Mouse (Mus musculus) myocyte (in vitro differentiated cells): ENCODE measurements around the gene Cd8b1. TPM values are rescaled to one million over a fixed set of nuclear protein-coding genes. Genes with fewer than 3 reads are reported as not detected.

Experiments
- H3K27me3 ChIP-seq: one replicate; pipeline ENCODE4 v1.6.1; 2011; ENCODE audit not compliant: control insufficient read depth, insufficient read depth, insufficient read length
- H3K36me3 ChIP-seq: one replicate; pipeline ENCODE4 v1.6.1; 2011; ENCODE audit not compliant: control insufficient read depth, insufficient read depth
- H3K4me2 ChIP-seq: one replicate; pipeline ENCODE4 v1.6.1; 2011; ENCODE audit warnings: low read depth, control low read depth
- H3K4me3 ChIP-seq: one replicate; pipeline ENCODE4 v1.5.1; 2011; ENCODE audit warnings: mild to moderate bottlenecking, control low read depth, moderate library complexity
- H3K79me2 ChIP-seq: one replicate; pipeline ENCODE4 v1.6.1; 2011; ENCODE audit not compliant: control insufficient read depth, insufficient read depth
- H3ac ChIP-seq: one replicate; pipeline ENCODE4 v1.6.1; 2011; ENCODE audit not compliant: control insufficient read depth, insufficient read length
- CEBPB ChIP-seq: IDR thresholded peaks from 2 replicates; pipeline ENCODE4 v1.6.1; 2011; ENCODE audit warnings: mild to moderate bottlenecking, moderate library complexity; ENCODE audit not compliant: poor library complexity, insufficient read depth, severe bottlenecking
- E2F4 ChIP-seq: IDR thresholded peaks from one replicate; pipeline ENCODE4 v1.6.1; 2011; ENCODE audit warnings: mild to moderate bottlenecking, control low read depth, moderate library complexity; ENCODE audit not compliant: insufficient read depth
- MAX ChIP-seq: IDR thresholded peaks from one replicate; pipeline ENCODE4 v1.6.1; 2011; ENCODE audit warnings: low read depth, mild to moderate bottlenecking, control low read depth
- MYOD1 ChIP-seq, 3 experiments: IDR thresholded peaks; one replicate each; pipeline ENCODE4 v1.6.1; 2011; ENCODE audit warnings: control low read depth in 2 of 3, low read depth in 2 of 3, mild to moderate bottlenecking in 2 of 3, moderate library complexity in 1 of 3; ENCODE audit not compliant: insufficient read length in 2 of 3, control insufficient read depth in 1 of 3
- MYOG ChIP-seq, 3 experiments: IDR thresholded peaks; one replicate each; pipeline ENCODE4 v1.6.1; 2011; ENCODE audit warnings: control low read depth in 2 of 3, low read depth in 2 of 3, mild to moderate bottlenecking in 2 of 3; ENCODE audit not compliant: insufficient read length in 2 of 3, control insufficient read depth in 1 of 3, insufficient read depth in 1 of 3
- POLR2A ChIP-seq: IDR thresholded peaks from one replicate; pipeline ENCODE4 v1.6.1; 2011; ENCODE audit warnings: low read depth, mild to moderate bottlenecking, control low read depth, moderate library complexity; ENCODE audit not compliant: insufficient read length
- POLR2AphosphoS2 ChIP-seq: IDR thresholded peaks from one replicate; pipeline ENCODE4 v1.6.1; 2011; ENCODE audit warnings: low read depth, control low read depth; ENCODE audit not compliant: insufficient read length
- REST ChIP-seq: IDR thresholded peaks from one replicate; pipeline ENCODE4 v1.6.1; 2011; ENCODE audit warnings: mild to moderate bottlenecking, control low read depth, moderate library complexity; ENCODE audit not compliant: insufficient read depth, insufficient read length
- SRF ChIP-seq: IDR thresholded peaks from one replicate; pipeline ENCODE4 v1.6.1; 2011; ENCODE audit warnings: low read depth; ENCODE audit not compliant: control insufficient read depth, insufficient read length
- TCF12 ChIP-seq: IDR thresholded peaks from one replicate; pipeline ENCODE4 v1.6.1; 2011; ENCODE audit warnings: mild to moderate bottlenecking, control low read depth; ENCODE audit not compliant: poor library complexity, insufficient read depth, severe bottlenecking
- TCF3 ChIP-seq: IDR thresholded peaks from one replicate; pipeline ENCODE4 v1.6.1; 2011; ENCODE audit warnings: low read depth, control low read depth; ENCODE audit not compliant: insufficient read length
- USF1 ChIP-seq: IDR thresholded peaks from one replicate; pipeline ENCODE4 v1.6.1; 2011; ENCODE audit warnings: low read depth, mild to moderate bottlenecking, control low read depth, moderate library complexity
- polyA plus RNA-seq: library from polyadenylated mRNA; unstranded; fragments of >200 nt; fragmentation: generic; extraction: Trizol; gene quantifications from one replicate; pipeline ENCODE4 v1.2.1, GENCODE M21; 2012; ENCODE audit warnings: missing spikeins

Cd8b1 gene
- polyA plus RNA-seq, 1 experiment, result not detected

DNA sequence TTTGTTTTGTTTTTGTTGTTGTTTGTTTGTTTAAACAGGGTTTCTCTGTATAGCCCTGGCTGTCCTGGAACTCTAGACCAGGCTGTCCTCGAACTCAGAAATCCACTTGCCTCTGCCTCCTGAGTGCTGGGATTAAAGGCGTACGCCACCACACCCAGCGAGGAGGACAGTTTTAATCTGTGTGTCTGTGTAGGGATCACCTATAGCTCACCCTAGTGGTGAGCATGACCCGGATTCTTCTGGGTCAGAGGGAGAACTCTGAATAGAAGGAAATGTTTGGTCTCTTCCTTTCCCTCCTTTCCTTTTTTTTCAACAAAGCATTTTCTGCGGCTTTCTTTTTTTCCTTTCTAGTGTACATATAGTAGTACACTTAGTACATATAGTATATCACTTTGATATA lies 27.3 kb upstream of the Cd8b1 start:
- H3K4me2 ChIP-seq, result no peak overlapping the region
- no peak overlapping the region for H3ac ChIP-seq
- H3K79me2 ChIP-seq, result no peaks in the 10 kb centered on the region
- H3K27me3 ChIP-seq, result no peaks in the 10 kb centered on the region
- TF ChIP-seq TCF3 (no peak), REST (no peak), CEBPB (no peak), TCF12 (no peak)
- no peak overlapping the region for H3K4me3 ChIP-seq
- no peaks in the 10 kb centered on the region for H3K36me3 ChIP-seq

DNA sequence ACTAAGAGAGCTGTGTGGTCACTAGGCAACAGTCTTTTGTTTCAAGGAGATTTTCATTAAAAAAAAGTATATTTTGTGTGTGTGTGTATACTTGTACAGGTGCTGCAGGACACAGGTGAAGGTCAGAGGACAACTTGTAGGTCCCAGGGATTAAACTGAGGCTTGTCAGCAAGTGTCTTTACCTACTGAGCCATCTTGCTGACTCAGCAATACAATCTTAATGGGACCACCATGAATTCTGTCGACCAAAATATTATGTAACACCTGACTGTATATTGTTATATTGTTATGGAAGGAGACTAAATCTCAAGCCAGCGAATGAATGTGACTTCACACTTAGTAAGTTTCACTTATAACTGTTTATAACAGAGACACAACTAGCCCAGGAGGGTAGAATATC lies 24.5 kb upstream of the Cd8b1 start:
- H3K4me3 ChIP-seq, result no peak overlapping the region
- peaks cover 14% of the 10 kb centered on the region for H3K27me3 ChIP-seq
- H3ac ChIP-seq, result no peak overlapping the region
- H3K4me2 ChIP-seq, result no peak overlapping the region
- no peaks in the 10 kb centered on the region for H3K79me2 ChIP-seq
- TF ChIP-seq TCF3 (no peak), E2F4 (no peak), POLR2AphosphoS2 (no peak), MYOD1 (IDR thresholded peaks at IDR 0.05; ENCODE audit: control insufficient read depth in 1 of 3, insufficient read length in 2 of 3, low read depth in 2 of 3) (no peak), POLR2A (no peak), CEBPB (no peak), REST (no peak), SRF (no peak), USF1 (no peak), MYOG (IDR thresholded peaks at IDR 0.05; ENCODE audit: control insufficient read depth in 1 of 3, insufficient read depth in 1 of 3, insufficient read length in 2 of 3, low read depth in 2 of 3) (no peak), MAX (no peak), TCF12 (no peak)
- H3K36me3 ChIP-seq, result no peaks in the 10 kb centered on the region

DNA sequence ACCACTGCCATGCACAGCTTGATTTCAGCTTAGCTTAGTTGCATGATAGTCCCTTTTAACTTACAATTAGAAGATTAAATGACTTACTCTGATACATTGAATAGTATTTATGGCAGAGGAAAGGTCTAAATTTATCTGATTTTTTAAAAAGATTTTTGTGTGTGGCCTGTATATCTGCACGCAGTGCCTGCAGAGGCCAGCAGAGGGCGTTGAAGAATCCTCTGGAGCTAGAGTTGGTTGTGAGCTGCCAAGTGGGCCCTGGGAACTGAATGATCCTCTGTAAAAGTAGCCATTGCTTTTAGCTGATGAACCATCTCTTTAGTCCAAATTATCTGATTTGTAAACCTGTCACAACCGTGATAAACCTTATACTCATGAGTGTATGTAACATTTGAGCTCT lies 23.8 kb upstream of the Cd8b1 start:
- no peaks in the 10 kb centered on the region for H3K79me2 ChIP-seq
- no peak for TF ChIP-seq CEBPB
- H3K36me3 ChIP-seq, result no peaks in the 10 kb centered on the region

DNA sequence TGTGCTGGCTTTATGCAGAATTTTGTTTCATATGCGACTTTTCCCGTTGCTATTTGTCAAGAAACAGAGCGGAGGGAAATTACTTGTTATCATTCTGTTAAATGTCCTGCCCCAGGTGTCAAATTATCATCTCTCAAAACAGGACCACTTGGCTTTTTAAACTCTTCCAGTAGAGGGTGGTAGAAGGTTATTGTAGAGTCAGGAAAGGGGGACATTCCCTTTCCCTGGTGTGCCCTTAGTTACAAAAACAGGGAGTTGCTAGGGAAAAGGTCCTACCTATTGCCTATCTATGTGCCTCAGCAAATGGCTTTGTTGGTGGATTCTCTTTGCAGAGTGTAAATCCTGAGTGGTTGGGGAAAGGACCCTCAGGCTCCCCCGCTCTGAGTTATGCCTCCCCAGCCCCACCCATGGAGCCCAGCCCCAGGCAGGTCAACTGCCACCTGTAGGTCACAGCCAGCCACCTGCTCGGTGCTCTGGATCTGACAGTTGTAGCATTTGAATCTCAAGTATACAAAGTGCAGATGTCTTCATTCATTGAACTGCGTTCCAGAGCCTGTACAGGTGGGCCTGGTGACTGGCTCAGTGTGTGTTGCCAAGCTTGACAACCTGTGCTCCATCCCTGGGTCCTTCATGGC lies 20.4 kb upstream of the Cd8b1 start:
- no peak overlapping the region for H3K4me2 ChIP-seq

More for the DNA sequence above, 23.8 kb upstream of the Cd8b1 start:
- H3K4me3 ChIP-seq, result no peak overlapping the region
- H3ac ChIP-seq, result no peak overlapping the region
- peaks cover 20% of the 10 kb centered on the region for H3K27me3 ChIP-seq
- H3K4me2 ChIP-seq, result no peak overlapping the region

DNA sequence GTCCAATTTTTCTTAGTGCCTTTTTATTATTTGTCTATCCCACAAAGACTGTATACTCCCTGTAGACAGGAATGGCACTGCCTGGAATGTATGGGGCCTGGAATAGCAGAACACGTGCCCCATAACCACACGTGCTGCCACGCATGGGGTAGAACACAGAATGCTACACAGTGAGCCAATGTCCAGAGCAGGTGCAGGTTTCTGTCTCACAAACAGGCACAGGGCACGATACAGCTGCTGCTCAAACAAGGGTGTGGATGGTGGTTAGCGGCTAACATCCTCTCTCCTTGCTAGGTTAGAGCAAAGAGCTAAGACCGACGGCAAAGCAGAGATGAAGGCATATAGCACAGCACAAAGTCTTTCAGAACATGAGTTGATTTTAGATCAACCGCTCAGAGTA lies 15.1 kb upstream of the Cd8b1 start:
- Histone ChIP-seq H3K36me3 (no peaks in the 10 kb centered on the region), H3K4me2 (no peak overlapping the region), H3K27me3 (peaks cover 8% of the 10 kb centered on the region), H3K79me2 (no peaks in the 10 kb centered on the region), H3ac (no peak overlapping the region), H3K4me3 (no peak overlapping the region)
- TF ChIP-seq MAX (no peak), TCF12 (no peak), CEBPB (no peak), MYOD1 (IDR thresholded peaks at IDR 0.05; ENCODE audit: control insufficient read depth in 1 of 3, insufficient read length in 2 of 3, low read depth in 2 of 3) (peak in 2 of 3 experiments; percentile 51 to 64), POLR2A (no peak), TCF3 (peak; percentile 26), MYOG (IDR thresholded peaks at IDR 0.05; ENCODE audit: control insufficient read depth in 1 of 3, insufficient read depth in 1 of 3, insufficient read length in 2 of 3, low read depth in 2 of 3) (peak in 2 of 3 experiments; percentile 41 to 84), REST (no peak)

More for the DNA sequence above, 20.4 kb upstream of the Cd8b1 start:
- peaks cover 20% of the 10 kb centered on the region for H3K27me3 ChIP-seq
- no peak overlapping the region for H3K4me3 ChIP-seq
- H3K79me2 ChIP-seq, result no peaks in the 10 kb centered on the region
- no peak overlapping the region for H3ac ChIP-seq
- TF ChIP-seq TCF3 (no peak), E2F4 (no peak), POLR2A (no peak), SRF (no peak), USF1 (no peak), POLR2AphosphoS2 (no peak), CEBPB (no peak), MAX (no peak), TCF12 (no peak), MYOD1 (IDR thresholded peaks at IDR 0.05; ENCODE audit: control insufficient read depth in 1 of 3, insufficient read length in 2 of 3, low read depth in 2 of 3) (no peak), REST (no peak), MYOG (IDR thresholded peaks at IDR 0.05; ENCODE audit: control insufficient read depth in 1 of 3, insufficient read depth in 1 of 3, insufficient read length in 2 of 3, low read depth in 2 of 3) (no peak)
- no peaks in the 10 kb centered on the region for H3K36me3 ChIP-seq
